Mouse (Mus musculus) mouse trophoblast stem cell (cell line): ENCODE data around the gene Ankrd33b.

Experiments
- in situ Hi-C, 2 experiments: fragments of 300-500 bp; cut with MseI, MboI; formaldehyde crosslinking; loops; 2 replicates in 1 of 2; 3 replicates in 1 of 2; pipeline ENCODE4 v1.15.1; 2025

Gene Ankrd33b

GRCm38 (mm10) chr15:31244696-31245445 is 122.7 kb downstream of the Ankrd33b start:
- in situ Hi-C loops: no loop called here

DNA sequence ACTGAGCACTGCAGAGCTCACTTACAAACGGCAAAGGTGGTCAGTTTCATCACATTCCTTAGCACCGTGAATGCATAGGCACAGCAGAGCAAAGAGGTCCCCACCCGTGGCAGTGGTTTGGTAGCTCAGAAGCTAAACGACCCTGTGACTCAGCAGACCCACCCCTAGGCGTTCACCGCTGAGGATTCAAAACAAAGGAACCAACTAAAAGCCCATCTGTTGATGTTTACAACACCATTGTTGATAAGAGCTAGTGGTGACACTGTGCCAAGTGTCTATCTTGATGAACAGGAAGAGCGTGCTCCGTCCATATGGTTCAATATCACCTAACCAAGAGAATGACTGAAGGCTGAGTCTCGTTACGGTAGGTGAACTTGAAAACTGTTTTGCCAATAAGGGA is 124.3 kb downstream of the Ankrd33b start:
- in situ Hi-C loops: no loop called here
